Mouse (Mus musculus): ENCODE data around the gene Sh3gl2. TPM values are rescaled to one million over a fixed set of nuclear protein-coding genes. Genes with fewer than 3 reads are reported as not detected.

Gene Sh3gl2
- polyA plus RNA-seq (2014; fragmentation: Nextera tagmentation; extraction: Ambion mirVana) = 13.3 and 14.8 TPM in 2 replicates

- Histone ChIP-seq H3K27ac (ENCODE audit: low read depth, low read length) (no peak within 1 kb of the TSS), H3K9me3 (ENCODE audit: control insufficient read depth, low read length) (no peaks in the 10 kb centered on the region), H3K27me3 (ENCODE audit: control insufficient read depth, insufficient read depth, low read length) (peaks cover 23% of the 10 kb centered on the region), H3K9ac (ENCODE audit: low read length) (peak within 1 kb of the TSS; percentile 72), H3K4me3 (ENCODE audit: low read depth, low read length) (peak within 1 kb of the TSS; percentile 80), H3K4me1 (ENCODE audit: control insufficient read depth, insufficient read depth, low read length) (no peaks in the 10 kb centered on the region), H3K36me3 (ENCODE audit: control insufficient read depth, insufficient read depth, low read length) (no peaks in the 10 kb centered on the region), H3K4me2 (ENCODE audit: low read depth) (peak within 1 kb of the TSS; percentile 92)
- under 1% methylated on average over 29 of the region's 48 CpGs for WGBS
- peak; percentile 82 for ATAC-seq (ENCODE audit: insufficient read depth, low FRiP score, low TSS enrichment)
- DNase-seq (ENCODE audit: low spot score) = peak; percentile 70
Observed at GRCm38 (mm10) chr4:85205071-85205635, at the start of gene Sh3gl2. Gene Sh3gl2, plus strand, starts transcription at chr4:85205126.

- ATAC-seq (ENCODE audit: insufficient read depth, low FRiP score, low TSS enrichment) (no peak), DNase-seq (ENCODE audit: low spot score) (no peak)
- H3K27ac ChIP-seq (ENCODE audit: low read depth, low read length) = no peak overlapping the region
- no peak overlapping the region for H3K9ac ChIP-seq (ENCODE audit: low read length)
- no peaks in the 10 kb centered on the region for H3K4me1 ChIP-seq (ENCODE audit: control insufficient read depth, insufficient read depth, low read length)
- H3K9me3 ChIP-seq (ENCODE audit: control insufficient read depth, low read length) = no peaks in the 10 kb centered on the region
- no peak overlapping the region for H3K4me3 ChIP-seq (ENCODE audit: low read depth, low read length)
- H3K36me3 ChIP-seq (ENCODE audit: control insufficient read depth, insufficient read depth, low read length) = no peaks in the 10 kb centered on the region
- 72% methylated on average over 4 of the region's 4 CpGs for WGBS
- no peaks in the 10 kb centered on the region for H3K27me3 ChIP-seq (ENCODE audit: control insufficient read depth, insufficient read depth, low read length)
- H3K4me2 ChIP-seq (ENCODE audit: low read depth) = no peak overlapping the region
Observed at GRCm38 (mm10) chr4:85161156-85161555, 43.8 kb upstream of the Sh3gl2 start.

GRCm38 (mm10) chr4:85162468-85163312 lies 42.2 kb upstream of the Sh3gl2 start:
- Histone ChIP-seq H3K4me1 (ENCODE audit: control insufficient read depth, insufficient read depth, low read length) (no peaks in the 10 kb centered on the region), H3K4me2 (ENCODE audit: low read depth) (no peak overlapping the region), H3K27me3 (ENCODE audit: control insufficient read depth, insufficient read depth, low read length) (no peaks in the 10 kb centered on the region), H3K4me3 (ENCODE audit: low read depth, low read length) (no peak overlapping the region), H3K36me3 (ENCODE audit: control insufficient read depth, insufficient read depth, low read length) (no peaks in the 10 kb centered on the region), H3K9ac (ENCODE audit: low read length) (no peak overlapping the region), H3K9me3 (ENCODE audit: control insufficient read depth, low read length) (no peaks in the 10 kb centered on the region), H3K27ac (ENCODE audit: low read depth, low read length) (no peak overlapping the region)
- WGBS = 28% methylated on average over 27 of the region's 27 CpGs
- ATAC-seq (ENCODE audit: insufficient read depth, low FRiP score, low TSS enrichment) (peak; percentile 74), DNase-seq (ENCODE audit: low spot score) (peak; percentile 81)

GRCm38 (mm10) chr4:85163313-85163615 lies 41.7 kb upstream of the Sh3gl2 start:
- no peaks in the 10 kb centered on the region for H3K36me3 ChIP-seq (ENCODE audit: control insufficient read depth, insufficient read depth, low read length)
- no peak overlapping the region for H3K4me2 ChIP-seq (ENCODE audit: low read depth)
- no peaks in the 10 kb centered on the region for H3K27me3 ChIP-seq (ENCODE audit: control insufficient read depth, insufficient read depth, low read length)
- DNase-seq (ENCODE audit: low spot score) (no peak), ATAC-seq (ENCODE audit: insufficient read depth, low FRiP score, low TSS enrichment) (0 out of 2 replicates have a peak, but pooled peaks have one; percentile 16)
- H3K4me1 ChIP-seq (ENCODE audit: control insufficient read depth, insufficient read depth, low read length) = no peaks in the 10 kb centered on the region
- no peak overlapping the region for H3K27ac ChIP-seq (ENCODE audit: low read depth, low read length)
- H3K4me3 ChIP-seq (ENCODE audit: low read depth, low read length) = no peak overlapping the region
- 86% methylated on average over 2 of the region's 2 CpGs for WGBS
- H3K9ac ChIP-seq (ENCODE audit: low read length) = no peak overlapping the region
- H3K9me3 ChIP-seq (ENCODE audit: control insufficient read depth, low read length) = no peaks in the 10 kb centered on the region

- no peaks in the 10 kb centered on the region for H3K4me1 ChIP-seq (ENCODE audit: control insufficient read depth, insufficient read depth, low read length)
- H3K27me3 ChIP-seq (ENCODE audit: control insufficient read depth, insufficient read depth, low read length) = no peaks in the 10 kb centered on the region
- no peak for DNase-seq (ENCODE audit: low spot score)
- no peak overlapping the region for H3K9ac ChIP-seq (ENCODE audit: low read length)
- H3K4me2 ChIP-seq (ENCODE audit: low read depth) = no peak overlapping the region
- no peak for ATAC-seq (ENCODE audit: insufficient read depth, low FRiP score, low TSS enrichment)
- H3K4me3 ChIP-seq (ENCODE audit: low read depth, low read length) = no peak overlapping the region
- 94% methylated on average over 12 of the region's 12 CpGs for WGBS
- no peaks in the 10 kb centered on the region for H3K36me3 ChIP-seq (ENCODE audit: control insufficient read depth, insufficient read depth, low read length)
- no peaks in the 10 kb centered on the region for H3K9me3 ChIP-seq (ENCODE audit: control insufficient read depth, low read length)
- no peak overlapping the region for H3K27ac ChIP-seq (ENCODE audit: low read depth, low read length)
Observed at GRCm38 (mm10) chr4:85168001-85168400, 36.9 kb upstream of the Sh3gl2 start.

GRCm38 (mm10) chr4:85175466-85175865 lies 29.5 kb upstream of the Sh3gl2 start:
- Histone ChIP-seq H3K27ac (ENCODE audit: low read depth, low read length) (no peak overlapping the region), H3K4me3 (ENCODE audit: low read depth, low read length) (no peak overlapping the region), H3K27me3 (ENCODE audit: control insufficient read depth, insufficient read depth, low read length) (no peaks in the 10 kb centered on the region), H3K9ac (ENCODE audit: low read length) (no peak overlapping the region), H3K4me2 (ENCODE audit: low read depth) (no peak overlapping the region), H3K36me3 (ENCODE audit: control insufficient read depth, insufficient read depth, low read length) (no peaks in the 10 kb centered on the region), H3K9me3 (ENCODE audit: control insufficient read depth, low read length) (no peaks in the 10 kb centered on the region), H3K4me1 (ENCODE audit: control insufficient read depth, insufficient read depth, low read length) (no peaks in the 10 kb centered on the region)
- ATAC-seq (ENCODE audit: insufficient read depth, low FRiP score, low TSS enrichment) (no peak), DNase-seq (ENCODE audit: low spot score) (no peak)
- WGBS = 89% methylated on average over 4 of the region's 4 CpGs

GRCm38 (mm10) chr4:85178394-85179051 lies 26.4 kb upstream of the Sh3gl2 start:
- DNase-seq (ENCODE audit: low spot score) (no peak), ATAC-seq (ENCODE audit: insufficient read depth, low FRiP score, low TSS enrichment) (no peak)
- H3K36me3 ChIP-seq (ENCODE audit: control insufficient read depth, insufficient read depth, low read length) = no peaks in the 10 kb centered on the region
- no peak overlapping the region for H3K4me3 ChIP-seq (ENCODE audit: low read depth, low read length)
- H3K4me2 ChIP-seq (ENCODE audit: low read depth) = no peak overlapping the region
- no peaks in the 10 kb centered on the region for H3K27me3 ChIP-seq (ENCODE audit: control insufficient read depth, insufficient read depth, low read length)
- no peak overlapping the region for H3K9ac ChIP-seq (ENCODE audit: low read length)
- no peaks in the 10 kb centered on the region for H3K9me3 ChIP-seq (ENCODE audit: control insufficient read depth, low read length)
- H3K4me1 ChIP-seq (ENCODE audit: control insufficient read depth, insufficient read depth, low read length) = no peaks in the 10 kb centered on the region
- WGBS = 67% methylated on average over 9 of the region's 9 CpGs
- no peak overlapping the region for H3K27ac ChIP-seq (ENCODE audit: low read depth, low read length)

- Histone ChIP-seq H3K4me3 (ENCODE audit: low read depth, low read length) (no peak overlapping the region), H3K9me3 (ENCODE audit: control insufficient read depth, low read length) (no peaks in the 10 kb centered on the region), H3K4me1 (ENCODE audit: control insufficient read depth, insufficient read depth, low read length) (no peaks in the 10 kb centered on the region), H3K27ac (ENCODE audit: low read depth, low read length) (no peak overlapping the region), H3K36me3 (ENCODE audit: control insufficient read depth, insufficient read depth, low read length) (no peaks in the 10 kb centered on the region), H3K27me3 (ENCODE audit: control insufficient read depth, insufficient read depth, low read length) (no peaks in the 10 kb centered on the region), H3K4me2 (ENCODE audit: low read depth) (no peak overlapping the region), H3K9ac (ENCODE audit: low read length) (no peak overlapping the region)
- WGBS = 47% methylated on average over 4 of the region's 4 CpGs
- ATAC-seq (ENCODE audit: insufficient read depth, low FRiP score, low TSS enrichment) = no peak
- DNase-seq (ENCODE audit: low spot score) = no peak
Observed at GRCm38 (mm10) chr4:85186011-85186410, 18.9 kb upstream of the Sh3gl2 start.

All from neural tube, embryonic 11.5 days (tissue).